Mouse (Mus musculus): ENCODE results near the gene Cnnm1.
"Not testable (repeated sequence)": the region's sequence is repeated elsewhere in the genome, so short reads cannot be mapped to it uniquely, and the experiment has no call there.

Cnnm1 gene

GRCm38 (mm10) chr19:43464294-43464687 is 24.1 kb downstream of the Cnnm1 start:
- in situ Hi-C loops (cut with MboI; ENCODE audit: unreplicated experiment in 2 of 2): no loop called here

GRCm38 (mm10) chr19:43465076-43465475 is 24.8 kb downstream of the Cnnm1 start:
- in situ Hi-C loops (cut with MboI; ENCODE audit: unreplicated experiment in 2 of 2): no loop called here

DNA sequence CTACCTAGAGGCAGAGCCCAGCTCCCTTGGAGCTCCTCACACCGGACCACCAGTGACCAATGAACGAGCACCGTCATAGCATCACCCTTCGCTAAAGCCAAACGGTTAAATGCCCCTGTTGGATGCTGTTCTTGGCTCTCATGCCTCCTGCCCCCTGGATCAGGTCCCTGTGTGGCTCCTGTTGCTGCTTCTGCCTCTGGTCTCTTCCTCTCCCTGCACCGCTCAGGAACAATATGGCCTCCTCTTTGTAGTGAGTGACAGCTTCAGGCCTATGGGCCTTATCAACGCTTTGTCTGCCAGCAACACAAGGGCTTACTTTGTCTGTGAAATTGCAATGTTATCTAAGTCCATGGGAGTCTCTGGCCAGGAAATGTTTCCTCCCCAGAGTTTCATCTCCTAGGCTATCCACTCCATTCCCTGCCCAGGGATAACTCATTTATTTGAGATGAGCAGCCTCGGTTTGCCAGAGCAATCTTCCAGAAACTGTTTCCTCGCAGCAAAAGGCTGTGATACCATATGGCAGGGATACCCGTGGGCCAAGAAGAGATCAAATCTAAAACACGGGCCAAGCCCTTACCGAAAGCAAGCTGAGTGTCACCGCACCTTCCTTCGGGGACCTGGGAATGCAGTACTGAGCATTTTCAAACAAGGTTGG is 25.5 kb downstream of the Cnnm1 start:
- in situ Hi-C loops (cut with MboI; ENCODE audit: unreplicated experiment in 2 of 2): no loop called here

GRCm38 (mm10) chr19:43467927-43468685 is 27.9 kb downstream of the Cnnm1 start:
- in situ Hi-C loops (cut with MboI; ENCODE audit: unreplicated experiment in 2 of 2): no loop called here

- in situ Hi-C loops (cut with MboI; ENCODE audit: unreplicated experiment in 2 of 2): no loop called here
Measured at GRCm38 (mm10) chr19:43469333-43469732, 29.1 kb downstream of the Cnnm1 start.

DNA sequence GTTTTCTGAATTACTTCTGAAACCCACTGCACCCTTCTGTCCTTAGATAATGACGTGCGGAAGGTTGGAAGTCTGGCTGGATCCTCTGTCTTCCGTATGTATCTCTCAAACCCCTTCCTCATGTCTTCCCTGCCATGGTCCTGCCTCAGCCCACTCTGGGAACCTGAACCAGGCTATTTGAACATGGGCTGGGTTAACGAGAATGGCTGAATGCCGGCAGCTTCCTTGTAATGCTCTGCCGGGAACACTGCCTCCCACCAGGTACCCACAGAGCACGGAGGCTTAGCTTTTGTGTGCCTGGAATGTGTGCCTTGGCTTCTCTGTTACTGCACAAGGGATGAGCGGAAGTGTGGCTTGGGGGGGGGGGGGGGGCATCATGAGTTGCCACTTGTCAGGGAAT is 32.1 kb downstream of the Cnnm1 start:
- in situ Hi-C loops (cut with MboI; ENCODE audit: unreplicated experiment in 2 of 2): no loop called here

DNA sequence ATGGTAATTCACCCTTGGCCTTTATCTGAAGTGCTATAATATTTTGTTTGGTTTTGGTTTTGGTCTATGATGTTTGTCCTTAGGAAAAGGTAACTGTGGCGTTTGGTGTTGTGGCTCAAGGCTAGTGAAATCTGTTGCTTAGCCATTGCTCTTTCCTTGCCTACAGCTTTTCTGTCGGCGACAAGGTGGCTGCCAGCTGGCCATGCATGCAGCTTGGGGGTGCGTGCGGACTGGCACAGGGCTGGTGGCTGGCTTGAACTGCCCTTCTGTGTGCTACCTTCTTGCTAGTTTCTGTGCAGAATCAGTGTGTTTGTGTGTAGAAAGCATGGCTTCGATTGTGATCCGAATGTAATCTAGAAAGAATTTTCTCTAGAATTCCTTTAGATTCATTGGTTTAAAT is 32.5 kb downstream of the Cnnm1 start:
- in situ Hi-C loops (cut with MboI; ENCODE audit: unreplicated experiment in 2 of 2): no loop called here

DNA sequence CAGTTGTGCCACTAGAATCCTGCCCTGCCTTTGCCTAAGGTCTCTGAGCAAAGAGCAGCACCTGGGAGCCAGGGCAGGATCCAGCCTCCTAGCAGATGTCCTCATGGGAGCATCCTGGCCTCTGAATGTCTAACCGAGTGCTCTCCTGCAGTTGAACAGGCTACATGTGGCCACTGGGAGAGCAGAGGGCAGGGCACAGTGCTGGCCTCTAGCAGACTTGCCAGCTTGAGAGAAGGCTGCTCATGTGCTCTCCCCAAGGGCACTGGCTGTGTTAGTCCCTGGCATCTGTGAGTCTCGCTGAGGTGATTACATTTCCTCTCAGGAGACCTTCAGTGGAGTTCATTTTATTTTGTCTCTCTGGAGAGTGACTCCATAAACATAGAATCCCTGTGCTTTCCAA is 35.4 kb downstream of the Cnnm1 start:
- in situ Hi-C loops (cut with MboI; ENCODE audit: unreplicated experiment in 2 of 2): no loop called here

GRCm38 (mm10) chr19:43476063-43476462 is 35.8 kb downstream of the Cnnm1 start:
- in situ Hi-C loops (cut with MboI; ENCODE audit: unreplicated experiment in 2 of 2): no loop called here

DNA sequence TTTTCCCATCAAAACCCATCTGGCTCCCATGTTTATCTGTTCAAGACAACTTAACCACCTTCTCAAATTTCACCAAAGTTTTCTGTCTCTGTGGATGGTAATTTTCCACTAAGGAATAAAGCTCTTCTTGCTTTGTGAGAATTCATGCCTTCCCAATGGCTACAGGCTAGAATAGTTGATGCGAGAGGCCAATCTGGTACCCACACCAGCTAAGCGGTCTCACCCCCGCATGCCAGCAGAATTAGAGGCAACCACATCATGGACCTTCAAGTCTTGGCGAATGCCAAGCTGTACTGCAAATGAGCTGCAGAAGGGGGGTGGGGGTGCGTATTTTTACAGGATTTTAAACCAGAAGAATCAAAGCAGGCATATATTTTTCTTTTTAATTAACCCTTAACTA is 37.2 kb downstream of the Cnnm1 start:
- in situ Hi-C loops (cut with MboI; ENCODE audit: unreplicated experiment in 2 of 2): no loop called here

DNA sequence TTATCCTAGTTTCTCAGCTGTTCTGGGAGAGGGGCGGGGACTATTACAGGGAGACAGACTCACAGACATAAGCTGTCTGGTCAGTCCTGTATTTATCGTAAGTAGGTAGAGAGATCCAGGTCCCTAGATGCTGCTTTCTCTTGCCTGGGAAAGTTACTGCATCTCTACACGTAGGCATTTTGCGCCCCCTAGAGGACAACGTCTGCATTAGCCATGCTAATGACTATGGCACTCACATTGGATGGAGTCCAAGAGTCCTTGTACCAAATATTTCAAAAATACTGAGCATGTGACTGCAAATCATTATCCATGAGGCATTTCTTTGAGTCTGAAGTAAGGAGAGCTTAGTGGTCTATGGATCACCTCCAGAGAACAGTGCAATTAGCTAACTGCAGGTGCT is 38.7 kb downstream of the Cnnm1 start:
- in situ Hi-C loops (cut with MboI; ENCODE audit: unreplicated experiment in 2 of 2): no loop called here

DNA sequence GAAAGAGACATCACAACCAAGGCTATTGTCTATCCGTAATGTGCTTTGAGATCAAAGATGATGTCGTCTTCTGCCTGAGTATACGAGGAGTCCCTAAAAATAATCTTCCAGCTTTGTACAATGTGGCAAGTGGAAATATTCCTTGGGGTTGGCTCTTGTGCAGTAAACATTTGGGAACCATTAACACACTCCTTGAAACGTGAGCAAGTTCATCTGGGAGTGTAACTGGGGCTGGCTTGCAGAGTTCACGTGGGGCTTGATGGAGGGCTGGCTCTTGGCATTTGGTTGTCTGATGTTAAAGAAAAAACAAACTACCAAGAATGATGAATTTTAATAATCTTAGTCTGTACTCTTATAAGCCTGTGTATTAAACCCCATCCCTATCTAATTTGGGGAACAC is 39.2 kb downstream of the Cnnm1 start:
- in situ Hi-C loops (cut with MboI; ENCODE audit: unreplicated experiment in 2 of 2): no loop called here

DNA sequence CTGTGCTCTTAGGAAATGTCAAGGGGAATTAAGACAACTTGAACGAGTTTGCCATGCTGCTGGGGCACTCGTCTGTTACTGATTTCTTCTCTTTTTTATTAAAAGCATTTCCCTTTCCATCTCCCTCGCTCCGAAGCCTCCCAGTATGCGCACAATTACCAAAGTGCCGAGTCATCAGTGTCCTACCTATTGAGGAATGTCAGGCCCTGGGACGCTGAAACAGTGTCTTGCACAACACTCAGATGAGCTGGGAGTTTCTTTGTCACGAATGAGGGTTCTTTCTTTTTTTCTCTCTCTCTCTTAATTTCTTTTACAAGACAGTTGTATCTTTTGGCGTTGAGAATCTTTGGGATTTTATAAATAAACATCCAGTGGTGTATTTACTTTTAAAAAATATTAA is 40.3 kb downstream of the Cnnm1 start:
- in situ Hi-C loops (cut with MboI; ENCODE audit: unreplicated experiment in 2 of 2): loop anchor here in 1 of 2 experiments (10.0 kb wide), 1 partner anchor 686 kb away; no protein-coding TSS in a partner anchor

DNA sequence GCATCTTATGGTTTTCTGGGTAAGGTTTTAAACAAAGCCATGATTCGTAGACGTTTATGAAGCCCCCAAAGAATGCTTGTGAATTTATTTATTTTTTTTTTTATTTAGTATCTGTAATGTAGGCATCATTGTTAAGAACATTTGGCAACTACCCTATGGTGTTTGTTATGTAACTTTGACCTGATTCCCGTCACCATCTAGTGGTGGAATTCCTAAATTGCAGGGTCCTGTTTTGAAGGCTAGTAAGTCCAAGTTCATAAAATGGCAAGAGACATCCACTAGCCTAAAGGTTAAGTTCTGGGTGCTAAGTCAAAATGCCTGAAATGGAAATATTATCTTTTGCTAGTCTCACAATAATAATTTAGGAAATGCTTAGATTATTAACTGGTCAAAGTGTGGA is 47.2 kb downstream of the Cnnm1 start:
- in situ Hi-C loops (cut with MboI; ENCODE audit: unreplicated experiment in 2 of 2): loop anchor here (5.0 to 10.0 kb wide), 2 partner anchors 690 to 693 kb away; no protein-coding TSS in a partner anchor

DNA sequence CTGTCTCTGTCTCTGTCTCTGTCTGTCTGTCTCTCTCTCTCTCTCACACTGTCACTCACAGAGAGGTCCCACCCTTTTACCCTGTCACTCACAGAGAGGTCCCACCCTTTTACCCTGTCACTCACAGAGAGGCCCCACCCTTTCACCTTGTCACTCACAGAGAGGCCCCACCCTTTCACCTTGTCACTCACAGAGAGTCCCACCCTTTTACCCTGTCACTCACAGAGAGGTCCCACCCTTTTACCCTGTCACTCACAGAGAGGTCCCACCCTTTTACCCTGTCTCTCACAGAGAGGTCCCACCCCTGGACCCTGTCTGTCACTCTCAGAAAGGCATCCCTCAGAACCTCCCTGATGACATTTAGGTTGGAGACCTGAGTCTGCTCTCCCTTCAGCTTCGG is 53.1 kb downstream of the Cnnm1 start:
- in situ Hi-C loops (cut with MboI; ENCODE audit: unreplicated experiment in 2 of 2): loop anchor here in 1 of 2 experiments (10.0 kb wide), 1 partner anchor 131 kb away; no protein-coding TSS in a partner anchor

DNA sequence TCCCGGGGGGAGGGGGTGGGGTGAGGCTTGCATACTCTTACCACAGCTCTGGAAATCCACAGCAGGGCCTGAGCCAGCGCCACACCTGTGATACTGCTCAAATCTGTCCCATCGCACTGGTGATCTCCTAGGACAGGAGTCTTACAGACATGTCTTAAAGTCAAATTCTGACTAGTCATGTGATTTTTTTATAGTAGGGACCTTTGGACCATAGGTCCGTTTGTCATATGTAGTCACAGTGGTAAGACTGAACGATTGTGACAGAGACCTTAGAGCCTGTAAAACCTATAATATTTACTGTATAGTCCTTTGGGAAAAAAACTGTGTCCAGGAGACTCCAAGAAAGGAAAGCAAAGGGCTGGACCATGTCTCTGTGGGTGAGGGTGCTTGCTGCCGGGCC is 53.6 kb downstream of the Cnnm1 start:
- in situ Hi-C loops (cut with MboI; ENCODE audit: unreplicated experiment in 2 of 2): loop anchor here in 1 of 2 experiments (10.0 kb wide), 1 partner anchor 131 kb away; no protein-coding TSS in a partner anchor

GRCm38 (mm10) chr19:43494914-43495313 is 54.7 kb downstream of the Cnnm1 start:
- in situ Hi-C loops (cut with MboI; ENCODE audit: unreplicated experiment in 2 of 2): loop anchor here (5.0 to 10.0 kb wide), 3 partner anchors 130 to 162 kb away; no protein-coding TSS in a partner anchor

- in situ Hi-C loops (cut with MboI; ENCODE audit: unreplicated experiment in 2 of 2): loop anchor here (5.0 to 10.0 kb wide), 3 partner anchors 129 to 161 kb away; no protein-coding TSS in a partner anchor
Measured at GRCm38 (mm10) chr19:43495846-43496245, 55.6 kb downstream of the Cnnm1 start.

DNA sequence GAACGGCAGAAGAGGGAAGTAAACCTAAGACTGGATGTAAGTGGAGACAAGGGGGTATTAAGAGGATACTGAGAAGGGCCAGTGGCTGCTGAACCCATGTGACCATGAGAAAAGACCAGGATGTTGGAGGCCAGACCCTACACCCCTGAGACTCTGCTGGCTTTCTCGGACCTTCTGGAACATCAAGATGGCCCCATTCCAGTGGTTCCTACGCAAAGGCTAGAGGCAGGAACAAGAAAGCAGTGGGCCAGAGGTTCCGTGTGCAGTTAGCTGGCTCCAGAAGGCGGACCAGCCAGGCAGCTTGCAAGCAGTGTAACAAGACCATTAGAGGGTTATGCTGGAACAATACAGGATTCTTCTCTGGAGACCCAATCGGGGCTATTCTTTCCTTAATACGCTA is 57.2 kb downstream of the Cnnm1 start:
- in situ Hi-C loops (cut with MboI; ENCODE audit: unreplicated experiment in 2 of 2): loop anchor here (5.0 to 10.0 kb wide), 3 partner anchors 127 to 160 kb away; no protein-coding TSS in a partner anchor

- in situ Hi-C loops (cut with MboI; ENCODE audit: unreplicated experiment in 2 of 2): loop anchor here (5.0 to 10.0 kb wide), 3 partner anchors 126 to 158 kb away; no protein-coding TSS in a partner anchor
Measured at GRCm38 (mm10) chr19:43498874-43499273, 58.6 kb downstream of the Cnnm1 start.

DNA sequence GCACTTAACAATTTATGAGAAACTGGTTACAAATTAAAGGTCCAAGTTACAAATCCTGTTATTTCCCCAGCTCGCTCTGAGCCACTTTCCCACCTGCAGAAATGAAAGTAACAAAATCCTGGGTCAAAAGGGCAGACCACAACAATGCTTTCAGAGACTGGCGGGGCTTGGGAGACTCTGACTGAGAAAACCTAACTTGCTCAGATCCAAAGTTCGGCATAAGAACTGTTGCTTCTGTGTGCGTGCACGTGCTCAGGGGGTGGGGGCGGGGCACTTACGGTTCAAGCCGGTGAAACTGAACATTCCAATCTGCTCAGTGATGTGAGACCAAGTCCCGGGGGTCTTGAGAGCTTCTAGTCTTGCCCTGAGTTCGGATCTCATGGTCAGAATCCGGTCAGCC is 62.4 kb downstream of the Cnnm1 start:
- in situ Hi-C loops (cut with MboI; ENCODE audit: unreplicated experiment in 2 of 2): no loop called here

DNA sequence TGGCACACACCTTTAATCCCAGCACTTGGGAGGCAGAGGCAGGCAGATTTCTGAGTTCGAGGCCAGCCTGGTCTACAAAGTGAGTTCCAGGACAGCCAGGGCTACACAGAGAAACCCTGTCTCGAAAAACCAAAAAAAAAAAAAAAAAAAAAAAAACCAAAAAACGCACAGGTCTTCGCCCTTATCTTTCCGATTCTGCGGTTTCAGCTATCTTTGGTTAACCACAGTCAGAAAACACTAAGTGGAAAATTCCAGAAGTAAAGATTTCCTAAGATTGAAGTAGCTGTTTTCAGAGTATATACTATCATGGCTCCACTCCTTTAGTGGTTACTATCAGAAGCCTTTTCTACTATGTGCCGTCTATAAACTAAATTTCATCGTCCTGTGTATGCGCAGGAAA is 63.4 kb downstream of the Cnnm1 start:
- in situ Hi-C loops (cut with MboI; ENCODE audit: unreplicated experiment in 2 of 2): not testable (repeated sequence)

All from v-Abl transformed pro-B cells (cell line).